Mouse (Mus musculus) heart, postnatal 0 days (tissue): ENCODE data around the gene Bzw2.

Source experiments
- CTCF ChIP-seq: IDR thresholded peaks from 2 replicates; pipeline ENCODE4 v1.5.1; 2016; ENCODE audit warnings: antibody characterized with exemption, control low read depth, low read depth
- EP300 ChIP-seq: IDR thresholded peaks from 2 replicates; pipeline ENCODE4 v1.6.1; 2016; ENCODE audit warnings: antibody characterized with exemption, low read depth

GRCm38 (mm10) chr12:36047593-36047992, 110.3 kb downstream of the Bzw2 start:
- TF ChIP-seq CTCF (no peak), EP300 (no peak)
